Mouse (Mus musculus) effector memory CD4-positive, alpha-beta T cell, adult 5 months (primary cell): Measurements from ENCODE around the gene Mrps18a. TPM values are rescaled to one million over a fixed set of nuclear protein-coding genes. Genes with fewer than 3 reads are reported as not detected.

Experiments used
- polyA plus RNA-seq: library from polyadenylated mRNA; unstranded; fragments of 100-300 nt; shearing (Covaris generic); gene quantifications from one replicate; pipeline ENCODE4 v1.2.1, GENCODE M21; 2017

The Mrps18a gene
- polyA plus RNA-seq, result 62.7 TPM

GRCm38 (mm10) chr17:46110402-46111289 lies at the start of gene Mrps18a:
TSS of gene Mrps18a (plus strand) at chr17:46110986.

GRCm38 (mm10) chr17:46143578-46144423 lies 33.0 kb downstream of the Mrps18a start, which contains the start of gene Rsph9:
TSS of gene Rsph9 (minus strand) at chr17:46144216.

DNA sequence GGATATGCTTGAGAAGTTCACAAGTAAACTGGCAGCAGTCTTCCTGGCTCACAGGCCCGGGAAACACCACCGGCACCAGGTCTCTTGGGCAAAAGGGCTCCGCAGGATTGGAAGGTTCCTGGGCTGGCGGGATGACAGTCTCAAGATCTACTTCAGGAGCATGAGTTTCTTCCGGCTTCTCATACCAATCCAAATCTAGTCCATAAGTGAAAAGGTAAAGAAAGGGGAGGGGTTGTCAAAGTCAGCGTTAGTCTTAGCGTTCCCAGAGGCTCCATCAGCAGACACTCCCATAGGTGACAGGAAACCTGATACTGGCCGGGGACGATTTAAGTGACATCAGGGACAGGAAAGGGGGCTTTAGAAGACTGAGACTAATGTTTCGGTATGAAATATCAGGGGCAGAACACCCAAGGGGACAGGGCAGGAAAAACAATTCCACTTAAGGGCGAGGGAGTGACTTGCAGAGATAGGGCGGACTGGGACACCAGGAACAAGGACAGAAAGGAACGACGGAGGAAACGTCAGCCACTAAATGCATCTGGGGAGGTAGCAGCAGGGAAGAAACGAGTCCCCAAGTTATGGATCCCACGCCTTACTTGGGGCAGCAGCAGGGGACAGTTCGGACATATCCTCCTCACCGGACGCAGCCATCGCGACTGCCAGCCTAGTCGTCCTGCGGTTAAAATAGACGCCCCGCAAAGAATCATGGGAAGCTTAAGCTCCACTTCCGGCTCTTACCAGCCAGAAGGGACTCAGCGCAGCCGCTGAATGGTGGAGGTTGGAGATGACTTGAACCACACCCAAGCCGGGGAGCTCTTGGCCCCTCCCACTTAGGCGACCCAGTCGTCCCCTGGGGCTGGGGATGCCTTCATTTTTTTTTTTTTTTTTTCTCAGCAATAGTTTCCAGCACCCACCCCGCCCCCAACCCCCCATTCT lies 42.3 kb downstream of the Mrps18a start, which contains the start of gene Mad2l1bp:
Gene Mad2l1bp, minus strand, starts transcription at position 707 of the 936 bp plus-strand sequence.

GRCm38 (mm10) chr17:46160686-46161085 lies 49.9 kb downstream of the Mrps18a start, which contains the start of gene Gtpbp2:
TSS of gene Gtpbp2 (plus strand) at chr17:46161032.

Other genes with a start within 250 kb of the Mrps18a start
- gene Vegfa, start 78.6 kb upstream of the Mrps18a start, polyA plus RNA-seq, result 4.4 TPM
- gene Rsph9, start 33.2 kb downstream of the Mrps18a start, polyA plus RNA-seq, result not detected
- gene Mad2l1bp, start 42.6 kb downstream of the Mrps18a start, polyA plus RNA-seq, result 31.5 TPM
- gene Gtpbp2, start 50.0 kb downstream of the Mrps18a start, polyA plus RNA-seq, result 66.2 TPM
- 4.1 TPM for gene Polh, start 91.7 kb downstream of the Mrps18a start, polyA plus RNA-seq
- gene Xpo5, start 91.8 kb downstream of the Mrps18a start, polyA plus RNA-seq, result 25.6 TPM
- 63.9 TPM for gene Polr1c, start 137.1 kb downstream of the Mrps18a start, polyA plus RNA-seq
- gene Yipf3, start 137.1 kb downstream of the Mrps18a start, polyA plus RNA-seq, result 135 TPM
- gene Lrrc73, start 142.5 kb downstream of the Mrps18a start, polyA plus RNA-seq, result not detected
- gene Tjap1, start 172.0 kb downstream of the Mrps18a start, polyA plus RNA-seq, result 41.4 TPM
- 0.62 TPM for gene Dlk2, start 186.4 kb downstream of the Mrps18a start, polyA plus RNA-seq
- gene Abcc10, start 217.4 kb downstream of the Mrps18a start, polyA plus RNA-seq, result 6.4 TPM